In the genomic region with DNA sequence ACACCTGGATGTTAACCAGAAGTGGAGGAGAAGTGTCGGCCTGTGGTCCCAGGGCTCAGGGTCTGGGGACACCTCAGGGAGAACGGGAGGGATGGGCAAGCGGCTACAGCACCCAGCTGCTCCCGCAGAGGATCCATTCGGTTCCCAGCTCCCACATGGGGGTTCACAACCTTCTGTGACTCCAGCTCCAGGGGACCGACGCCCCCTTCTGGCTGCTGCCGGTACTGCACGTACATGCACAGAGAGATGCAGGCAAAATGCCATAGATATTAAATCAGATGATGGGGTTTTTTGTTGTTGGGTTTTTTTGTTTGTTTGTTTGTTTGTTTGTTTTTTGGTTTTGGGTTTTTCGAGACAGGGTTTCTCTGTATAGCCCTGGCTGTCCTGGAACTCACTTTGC, we compare ENCODE assay signal across 13 mouse cellular contexts. TPM values are rescaled to one million over a fixed set of nuclear protein-coding genes. Genes with fewer than 3 reads are reported as not detected.
A peak's percentile ranks its signal among the peaks of the same experiment; 100 is the strongest.
DNase-seq lines count a peak whose midpoint lies in the region; ATAC-seq and TF ChIP-seq lines count a peak whose summit lies in the region.
"Had no signal": no experiment of that assay in that cellular context is flagged by ENCODE, and none has a peak within 500 bp of the region (broad histone marks: within the 10 kb centered on the region; RNA-seq: fewer than 3 reads in every experiment).

No protein-coding gene starts in this region.

- H3K36me3 ChIP-seq in forebrain, postnatal 0 days (ENCODE audit: insufficient read depth) = peaks cover 38% of the 10 kb centered on the region
- H3K36me3 ChIP-seq in forebrain, embryonic 13.5 days (ENCODE audit: poor library complexity, severe bottlenecking) = peaks cover 35% of the 10 kb centered on the region
- H3K36me3 ChIP-seq in lung, embryonic 14.5 days (ENCODE audit: insufficient read depth) = peaks cover 36% of the 10 kb centered on the region
- peaks cover 32% of the 10 kb centered on the region for H3K36me3 ChIP-seq in G1E (replicated peaks)
- peaks cover 36% of the 10 kb centered on the region for H3K36me3 ChIP-seq in midbrain, embryonic 14.5 days (ENCODE audit: control insufficient read depth, insufficient read depth, low read length)

- H3K27ac ChIP-seq in forebrain, postnatal 0 days (ENCODE audit: low read depth, low read length) = no peak overlapping the region
- no peak overlapping the region for H3K27ac ChIP-seq in forebrain, embryonic 13.5 days
- H3K27ac ChIP-seq in lung, embryonic 14.5 days (ENCODE audit: low read depth) = no peak overlapping the region
- H3K27ac ChIP-seq in midbrain, embryonic 14.5 days (replicated peaks; ENCODE audit: low read depth, low read length) = no peak overlapping the region
- H3K27ac ChIP-seq: forebrain, embryonic 12.5 days; macrophage; neural tube, embryonic 13.5 days had no signal

- no peaks in the 10 kb centered on the region for H3K9me3 ChIP-seq in forebrain, postnatal 0 days (ENCODE audit: low read length)
- H3K9me3 ChIP-seq in forebrain, embryonic 13.5 days (replicated peaks) = no peaks in the 10 kb centered on the region
- H3K9me3 ChIP-seq in lung, embryonic 14.5 days (ENCODE audit: low read depth, low read length) = no peaks in the 10 kb centered on the region
- H3K9me3 ChIP-seq in G1E (replicated peaks) = peaks cover 18% of the 10 kb centered on the region
- H3K9me3 ChIP-seq in midbrain, embryonic 14.5 days (ENCODE audit: control insufficient read depth, low read length) = no peaks in the 10 kb centered on the region
- H3K9me3 ChIP-seq: forebrain, embryonic 12.5 days; neural tube, embryonic 13.5 days had no signal

- H3K4me2 ChIP-seq in forebrain, postnatal 0 days (ENCODE audit: low read depth) = no peak overlapping the region
- H3K4me2 ChIP-seq in forebrain, embryonic 13.5 days = no peak overlapping the region
- no peak overlapping the region for H3K4me2 ChIP-seq in lung, embryonic 14.5 days
- H3K4me2 ChIP-seq in midbrain, embryonic 14.5 days (ENCODE audit: low read length) = no peak overlapping the region
- H3K4me2 ChIP-seq: forebrain, embryonic 12.5 days; neural tube, embryonic 13.5 days had no signal

- no peak for DNase-seq in forebrain, postnatal 0 days
- no peak for DNase-seq in lung, embryonic 14.5 days
- no peak for DNase-seq in lung, adult 18-20 months
- no peak for DNase-seq in G1E (ENCODE audit: low spot score)
- DNase-seq in lung, postnatal 36 days = peak; percentile 40
- DNase-seq in midbrain, embryonic 14.5 days = no peak
- DNase-seq: heart, postnatal 36 days had no signal

- H3K27me3 ChIP-seq in forebrain, postnatal 0 days (ENCODE audit: insufficient read depth, low read length) = no peaks in the 10 kb centered on the region
- no peaks in the 10 kb centered on the region for H3K27me3 ChIP-seq in forebrain, embryonic 13.5 days
- H3K27me3 ChIP-seq in lung, embryonic 14.5 days (ENCODE audit: insufficient read depth, low read length) = no peaks in the 10 kb centered on the region
- H3K27me3 ChIP-seq in G1E (ENCODE audit: insufficient read depth, low read length) = peaks cover 8% of the 10 kb centered on the region; the same call in 1 of the 2 replicates
- H3K27me3 ChIP-seq in midbrain, embryonic 14.5 days (ENCODE audit: control insufficient read depth, insufficient read depth, low read length) = no peaks in the 10 kb centered on the region
- H3K27me3 ChIP-seq: neural tube, embryonic 13.5 days; Patski had no signal

- no peaks in the 10 kb centered on the region for H3K4me1 ChIP-seq in forebrain, postnatal 0 days (ENCODE audit: insufficient read depth)
- no peaks in the 10 kb centered on the region for H3K4me1 ChIP-seq in forebrain, embryonic 13.5 days
- no peaks in the 10 kb centered on the region for H3K4me1 ChIP-seq in lung, embryonic 14.5 days (ENCODE audit: insufficient read depth)
- H3K4me1 ChIP-seq in G1E (ENCODE audit: insufficient read depth, low read depth, low read length) = peaks cover 2% of the 10 kb centered on the region
- H3K4me1 ChIP-seq in midbrain, embryonic 14.5 days (ENCODE audit: control insufficient read depth, insufficient read depth, low read length) = peaks cover 3% of the 10 kb centered on the region; the same call in 1 of the 2 replicates

- ATAC-seq in forebrain, postnatal 0 days = no peak
- no peak for ATAC-seq in forebrain, embryonic 13.5 days
- no peak for ATAC-seq in lung, embryonic 14.5 days (ENCODE audit: insufficient read depth)
- ATAC-seq in G1E (ENCODE audit: extremely low read depth, insufficient number of reproducible peaks, low FRiP score, poor library complexity, severe bottlenecking) = no peak
- no peak for ATAC-seq in megakaryocyte progenitor cell, adult 5-6 weeks (replicated peaks; ENCODE audit: poor library complexity)
- no peak for ATAC-seq in midbrain, embryonic 14.5 days (ENCODE audit: low FRiP score, low TSS enrichment)
- ATAC-seq: Patski had no signal

- H3K9ac ChIP-seq in forebrain, postnatal 0 days = no peak overlapping the region
- H3K9ac ChIP-seq in forebrain, embryonic 13.5 days = no peak overlapping the region
- no peak overlapping the region for H3K9ac ChIP-seq in lung, embryonic 14.5 days
- no peak overlapping the region for H3K9ac ChIP-seq in midbrain, embryonic 14.5 days (replicated peaks; ENCODE audit: low read length)
- H3K9ac ChIP-seq: forebrain, embryonic 12.5 days; neural tube, embryonic 13.5 days had no signal

- WGBS in forebrain, postnatal 0 days = 55% methylated on average over 10 of the region's 10 CpGs
- WGBS in forebrain, embryonic 13.5 days = 56% methylated on average over 10 of the region's 10 CpGs
- 47% methylated on average over 10 of the region's 10 CpGs for WGBS in lung, embryonic 14.5 days
- 52% methylated on average over 10 of the region's 10 CpGs for WGBS in midbrain, embryonic 14.5 days

- H3K4me3 ChIP-seq in forebrain, postnatal 0 days (ENCODE audit: low read depth, low read length) = no peak overlapping the region
- no peak overlapping the region for H3K4me3 ChIP-seq in forebrain, embryonic 13.5 days
- no peak overlapping the region for H3K4me3 ChIP-seq in lung, embryonic 14.5 days (ENCODE audit: low read depth, low read length)
- H3K4me3 ChIP-seq in G1E (ENCODE audit: low read depth, low read length) = no peak overlapping the region
- no peak overlapping the region for H3K4me3 ChIP-seq in midbrain, embryonic 14.5 days (replicated peaks; ENCODE audit: low read depth, low read length)
- H3K4me3 ChIP-seq: forebrain, embryonic 12.5 days; neural tube, embryonic 13.5 days had no signal

- peak; percentile 73 for TF ChIP-seq CTCF in forebrain, postnatal 0 days (IDR thresholded peaks at IDR 0.05; ENCODE audit: low read depth)
- peak; percentile 77 for TF ChIP-seq CTCF in lung, embryonic 14.5 days (IDR thresholded peaks at IDR 0.05; ENCODE audit: low read depth)
- TF ChIP-seq CTCF in G1E (IDR thresholded peaks at IDR 0.05; ENCODE audit: low read depth, low read length) = peak; percentile 82

RNA-seq across cellular contexts. Expression of a gene that starts 9.7 kb away (rescaled TPM):
- 107 and 120 TPM in 2 replicates for total RNA-seq in forebrain, postnatal 0 days (2014; rRNA removed)
- polyA plus RNA-seq in forebrain, postnatal 0 days (2015; fragmentation: Nextera tagmentation; extraction: Ambion mirVana) = 18.3 and 18.4 TPM in 2 replicates
- 15.5 and 16.6 TPM in 2 replicates for polyA plus RNA-seq in forebrain, embryonic 13.5 days (2015; fragmentation: Nextera tagmentation; extraction: Ambion mirVana)
- polyA plus RNA-seq in lung, embryonic 14.5 days (2014; fragmentation: Nextera tagmentation; extraction: Ambion mirVana) = 7.4 and 8.6 TPM in 2 replicates
- total RNA-seq in G1E (2014; fragmentation: Nextera tagmentation) (7.7 and 11.4 TPM in 2 replicates), G1E (2017) (8.7 and 10.9 TPM in 2 replicates)
- 35.3 and 41.9 TPM in 2 replicates for polyA plus RNA-seq in G1E (2012)
- total RNA-seq in megakaryocyte progenitor cell, adult 5-6 weeks (2015) = 1.9 and 4.3 TPM in 2 replicates
- total RNA-seq in megakaryocyte progenitor cell, adult 5-6 weeks (2017) = 2.7 and 7.9 TPM in 2 replicates
- 17.3 and 28.2 TPM in 2 replicates for polyA plus RNA-seq in midbrain, embryonic 14.5 days (2014; fragmentation: Nextera tagmentation; extraction: Ambion mirVana)

RNA-seq across cellular contexts. Expression of a gene that starts 21.5 kb away (rescaled TPM):
- 8.3 and 12.9 TPM in 2 replicates for total RNA-seq in forebrain, postnatal 0 days (2014; rRNA removed)
- polyA plus RNA-seq in forebrain, postnatal 0 days (2015; fragmentation: Nextera tagmentation; extraction: Ambion mirVana) = 4.6 and 7.4 TPM in 2 replicates
- 0.40 and 0.64 TPM in 2 replicates for polyA plus RNA-seq in forebrain, embryonic 13.5 days (2015; fragmentation: Nextera tagmentation; extraction: Ambion mirVana)
- 0.61 and 0.77 TPM in 2 replicates for polyA plus RNA-seq in lung, embryonic 14.5 days (2014; fragmentation: Nextera tagmentation; extraction: Ambion mirVana)
- total RNA-seq in G1E (2014; fragmentation: Nextera tagmentation) = not detected in 2 replicates
- total RNA-seq in G1E (2017) = 0.12 TPM in 1 of 2 replicates, not detected in the other
- not detected in 2 replicates for polyA plus RNA-seq in G1E (2012)
- not detected in 2 replicates for total RNA-seq in megakaryocyte progenitor cell, adult 5-6 weeks (2015)
- not detected in 2 replicates for total RNA-seq in megakaryocyte progenitor cell, adult 5-6 weeks (2017)
- 2.9 and 3.2 TPM in 2 replicates for polyA plus RNA-seq in midbrain, embryonic 14.5 days (2014; fragmentation: Nextera tagmentation; extraction: Ambion mirVana)
- polyA plus RNA-seq: macrophage had no signal

RNA-seq across cellular contexts. Expression of a gene that starts 21.6 kb away (rescaled TPM):
- total RNA-seq in forebrain, postnatal 0 days (2014; rRNA removed) = 37.9 and 43.9 TPM in 2 replicates
- 183 and 196 TPM in 2 replicates for polyA plus RNA-seq in forebrain, postnatal 0 days (2015; fragmentation: Nextera tagmentation; extraction: Ambion mirVana)
- polyA plus RNA-seq in forebrain, embryonic 13.5 days (2015; fragmentation: Nextera tagmentation; extraction: Ambion mirVana) = 304 and 319 TPM in 2 replicates
- polyA plus RNA-seq in lung, embryonic 14.5 days (2014; fragmentation: Nextera tagmentation; extraction: Ambion mirVana) = 224 and 268 TPM in 2 replicates
- 37.3 and 41.7 TPM in 2 replicates for total RNA-seq in G1E (2014; fragmentation: Nextera tagmentation)
- total RNA-seq in G1E (2017) = 36.0 and 42.0 TPM in 2 replicates
- polyA plus RNA-seq in G1E (2012) = 244 and 272 TPM in 2 replicates
- 91.1 and 96.6 TPM in 2 replicates for total RNA-seq in megakaryocyte progenitor cell, adult 5-6 weeks (2015)
- total RNA-seq in megakaryocyte progenitor cell, adult 5-6 weeks (2017) = 82.8 and 90.8 TPM in 2 replicates
- polyA plus RNA-seq in midbrain, embryonic 14.5 days (2014; fragmentation: Nextera tagmentation; extraction: Ambion mirVana) = 166 and 208 TPM in 2 replicates

RNA-seq across cellular contexts. Expression of a gene that starts 28.9 kb away (rescaled TPM):
- 230 and 424 TPM in 2 replicates for total RNA-seq in forebrain, postnatal 0 days (2014; rRNA removed)
- polyA plus RNA-seq in forebrain, postnatal 0 days (2015; fragmentation: Nextera tagmentation; extraction: Ambion mirVana) = 688 and 881 TPM in 2 replicates
- 593 and 623 TPM in 2 replicates for polyA plus RNA-seq in forebrain, embryonic 13.5 days (2015; fragmentation: Nextera tagmentation; extraction: Ambion mirVana)
- 663 and 669 TPM in 2 replicates for polyA plus RNA-seq in lung, embryonic 14.5 days (2014; fragmentation: Nextera tagmentation; extraction: Ambion mirVana)
- total RNA-seq in G1E (2014; fragmentation: Nextera tagmentation) (57.3 and 71.6 TPM in 2 replicates), G1E (2017) (376 and 446 TPM in 2 replicates)
- 1,650 and 1,908 TPM in 2 replicates for polyA plus RNA-seq in G1E (2012)
- total RNA-seq in megakaryocyte progenitor cell, adult 5-6 weeks (2015) = 202 and 210 TPM in 2 replicates
- total RNA-seq in megakaryocyte progenitor cell, adult 5-6 weeks (2017) = 184 and 263 TPM in 2 replicates
- polyA plus RNA-seq in midbrain, embryonic 14.5 days (2014; fragmentation: Nextera tagmentation; extraction: Ambion mirVana) = 532 and 742 TPM in 2 replicates

RNA-seq across cellular contexts. Expression of a gene that starts 29.5 kb away (rescaled TPM):
- total RNA-seq in forebrain, postnatal 0 days (2014; rRNA removed) = 0.31 and 0.33 TPM in 2 replicates
- polyA plus RNA-seq in forebrain, postnatal 0 days (2015; fragmentation: Nextera tagmentation; extraction: Ambion mirVana) = 0.70 and 0.81 TPM in 2 replicates
- 0.18 and 0.21 TPM in 2 replicates for polyA plus RNA-seq in forebrain, embryonic 13.5 days (2015; fragmentation: Nextera tagmentation; extraction: Ambion mirVana)
- polyA plus RNA-seq in lung, embryonic 14.5 days (2014; fragmentation: Nextera tagmentation; extraction: Ambion mirVana) = 0.68 and 1.2 TPM in 2 replicates
- 16.9 and 17.5 TPM in 2 replicates for total RNA-seq in G1E (2014; fragmentation: Nextera tagmentation)
- total RNA-seq in G1E (2017) = 5.4 and 8.0 TPM in 2 replicates
- polyA plus RNA-seq in G1E (2012) = 33.4 and 37.9 TPM in 2 replicates
- 0.15 and 0.25 TPM in 2 replicates for total RNA-seq in megakaryocyte progenitor cell, adult 5-6 weeks (2015)
- total RNA-seq in megakaryocyte progenitor cell, adult 5-6 weeks (2017) = 0.20 and 0.46 TPM in 2 replicates
- polyA plus RNA-seq in midbrain, embryonic 14.5 days (2014; fragmentation: Nextera tagmentation; extraction: Ambion mirVana) = 0.26 TPM in 1 of 2 replicates, not detected in the other
